31 mouse cellular contexts compared by ENCODE assay signal in genomic region chr7:44312484-44312883, GRCm38 (mm10). TPM values are rescaled to one million over a fixed set of nuclear protein-coding genes. Genes with fewer than 3 reads are reported as not detected.
DNase-seq lines count a peak whose midpoint lies in the region; ATAC-seq and TF ChIP-seq lines count a peak whose summit lies in the region.
"Had no signal": no experiment of that assay in that cellular context is flagged by ENCODE, and none has a peak within 500 bp of the region (broad histone marks: within the 10 kb centered on the region; RNA-seq: fewer than 3 reads in every experiment).

No protein-coding gene starts in this region.

- no peak for TF ChIP-seq CTCF in midbrain, postnatal 0 days (IDR thresholded peaks at IDR 0.05)
- no peak for TF ChIP-seq CTCF in cortical plate, adult 2 months (IDR thresholded peaks at IDR 0.05; ENCODE audit: extremely low read depth, insufficient read depth, low read length)

- H3K27ac ChIP-seq in forebrain, embryonic 11.5 days (ENCODE audit: low read depth, low read length) = no peak overlapping the region
- no peak overlapping the region for H3K27ac ChIP-seq in forebrain, embryonic 15.5 days (replicated peaks)
- H3K27ac ChIP-seq in kidney, embryonic 15.5 days = no peak overlapping the region
- peak overlapping the region; percentile 11; the same call in 1 of the 2 replicates for H3K27ac ChIP-seq in midbrain, embryonic 12.5 days (replicated peaks)
- H3K27ac ChIP-seq in midbrain, postnatal 0 days (ENCODE audit: low read depth, low read length) = no peak overlapping the region
- H3K27ac ChIP-seq in cortical plate, adult 2 months (ENCODE audit: insufficient read depth, low read length) = 0 out of 2 replicates have a peak overlapping the region, but pooled peaks have one; percentile 2
- H3K27ac ChIP-seq: gastrocnemius, adult 2 months; heart, adult 2 months; limb, embryonic 15.5 days; liver, embryonic 13.5 days had no signal

- H3K9me3 ChIP-seq in forebrain, embryonic 11.5 days (ENCODE audit: control insufficient read depth, low read length) = no peaks in the 10 kb centered on the region
- no peaks in the 10 kb centered on the region for H3K9me3 ChIP-seq in forebrain, embryonic 15.5 days
- H3K9me3 ChIP-seq in kidney, embryonic 15.5 days (replicated peaks) = no peaks in the 10 kb centered on the region
- no peaks in the 10 kb centered on the region for H3K9me3 ChIP-seq in midbrain, embryonic 12.5 days
- H3K9me3 ChIP-seq in midbrain, postnatal 0 days (ENCODE audit: low read length) = no peaks in the 10 kb centered on the region
- H3K9me3 ChIP-seq: heart, embryonic 12.5 days; limb, embryonic 15.5 days; liver, embryonic 13.5 days; megakaryocyte, embryonic 14.5 days had no signal

- peak; percentile 53 for DNase-seq in forebrain, embryonic 11.5 days (ENCODE audit: low spot score)
- DNase-seq in kidney, postnatal 36 days = no peak
- no peak for DNase-seq in midbrain, postnatal 0 days (ENCODE audit: low spot score)
- DNase-seq in adrenal gland, postnatal 4 days (ENCODE audit: low spot score in 2 of 2) = no peak
- DNase-seq: adrenal gland, postnatal 10 days; gastrocnemius, adult 2 months; gastrocnemius, postnatal 36 days; layer of hippocampus, postnatal 36 days; liver, embryonic 13.5 days; thymus, postnatal 4 days had no signal

- H3K4me3 ChIP-seq in forebrain, embryonic 11.5 days (ENCODE audit: low read depth, low read length) = no peak overlapping the region
- no peak overlapping the region for H3K4me3 ChIP-seq in forebrain, embryonic 15.5 days
- H3K4me3 ChIP-seq in kidney, embryonic 15.5 days (replicated peaks) = no peak overlapping the region
- no peak overlapping the region for H3K4me3 ChIP-seq in midbrain, embryonic 12.5 days
- no peak overlapping the region for H3K4me3 ChIP-seq in midbrain, postnatal 0 days (ENCODE audit: low read depth, low read length)
- H3K4me3 ChIP-seq in cortical plate, adult 2 months (ENCODE audit: insufficient read depth, low read length) = peak overlapping the region; percentile 93; the same call in 1 of the 2 replicates
- H3K4me3 ChIP-seq: gastrocnemius, adult 2 months; heart, adult 2 months; heart, embryonic 12.5 days; limb, embryonic 15.5 days; liver, embryonic 13.5 days; megakaryocyte, embryonic 14.5 days had no signal

- no peak overlapping the region for H3K4me2 ChIP-seq in forebrain, embryonic 11.5 days (ENCODE audit: low read depth, low read length, severe bottlenecking)
- no peak overlapping the region for H3K4me2 ChIP-seq in forebrain, embryonic 15.5 days (replicated peaks)
- H3K4me2 ChIP-seq in kidney, embryonic 15.5 days = 0 out of 2 replicates have a peak overlapping the region, but pooled peaks have one; percentile 95
- H3K4me2 ChIP-seq in midbrain, embryonic 12.5 days (replicated peaks) = no peak overlapping the region
- H3K4me2 ChIP-seq in midbrain, postnatal 0 days (ENCODE audit: low read depth, low read length, poor library complexity, severe bottlenecking) = no peak overlapping the region
- H3K4me2 ChIP-seq: heart, embryonic 12.5 days; limb, embryonic 15.5 days; liver, embryonic 13.5 days had no signal

- no peaks in the 10 kb centered on the region for H3K36me3 ChIP-seq in forebrain, embryonic 11.5 days (ENCODE audit: control insufficient read depth, insufficient read depth, low read length)
- peaks cover 23% of the 10 kb centered on the region for H3K36me3 ChIP-seq in forebrain, embryonic 15.5 days
- H3K36me3 ChIP-seq in kidney, embryonic 15.5 days = no peaks in the 10 kb centered on the region
- H3K36me3 ChIP-seq in midbrain, embryonic 12.5 days = peaks cover 24% of the 10 kb centered on the region; the same call in 1 of the 2 replicates
- H3K36me3 ChIP-seq in midbrain, postnatal 0 days (ENCODE audit: insufficient read depth, low read length) = peaks cover 31% of the 10 kb centered on the region
- H3K36me3 ChIP-seq: heart, embryonic 12.5 days; liver, embryonic 13.5 days had no signal

- H3K4me1 ChIP-seq in forebrain, embryonic 11.5 days (replicated peaks; ENCODE audit: control insufficient read depth, insufficient read depth, low read length) = peaks cover 13% of the 10 kb centered on the region
- peaks cover 20% of the 10 kb centered on the region for H3K4me1 ChIP-seq in forebrain, embryonic 15.5 days
- H3K4me1 ChIP-seq in kidney, embryonic 15.5 days = peaks cover 33% of the 10 kb centered on the region
- H3K4me1 ChIP-seq in midbrain, embryonic 12.5 days = peaks cover 20% of the 10 kb centered on the region
- peaks cover 3% of the 10 kb centered on the region; the same call in 1 of the 2 replicates for H3K4me1 ChIP-seq in midbrain, postnatal 0 days (ENCODE audit: insufficient read depth, low read length)
- H3K4me1 ChIP-seq in cortical plate, adult 2 months (ENCODE audit: control insufficient read depth, insufficient read depth, low read length) = peaks cover 2% of the 10 kb centered on the region; the same call in 1 of the 2 replicates

- 74% methylated on average over 16 of the region's 16 CpGs for WGBS in forebrain, embryonic 11.5 days
- 72% methylated on average over 16 of the region's 16 CpGs for WGBS in forebrain, embryonic 15.5 days
- WGBS in kidney, embryonic 15.5 days = 68% methylated on average over 16 of the region's 16 CpGs
- 52% methylated on average over 16 of the region's 16 CpGs for whole genome bisulfite sequencing in midbrain, embryonic 12.5 days
- WGBS in midbrain, postnatal 0 days = 78% methylated on average over 16 of the region's 16 CpGs

- H3K27me3 ChIP-seq in forebrain, embryonic 11.5 days (ENCODE audit: control insufficient read depth, insufficient read depth, low read length) = peaks cover 2% of the 10 kb centered on the region
- no peaks in the 10 kb centered on the region for H3K27me3 ChIP-seq in forebrain, embryonic 15.5 days
- peaks cover 44% of the 10 kb centered on the region for H3K27me3 ChIP-seq in kidney, embryonic 15.5 days
- peaks cover 20% of the 10 kb centered on the region for H3K27me3 ChIP-seq in midbrain, embryonic 12.5 days
- no peaks in the 10 kb centered on the region for H3K27me3 ChIP-seq in midbrain, postnatal 0 days (ENCODE audit: insufficient read depth, low read length)

- TF ChIP-seq POLR2A in cortical plate, adult 2 months (IDR thresholded peaks at IDR 0.05; ENCODE audit: extremely low read depth, insufficient read depth, low read length) = no peak

- no peak for ATAC-seq in forebrain, embryonic 11.5 days (replicated peaks; ENCODE audit: low FRiP score)
- no peak for ATAC-seq in forebrain, embryonic 15.5 days (replicated peaks)
- no peak for ATAC-seq in kidney, embryonic 15.5 days (replicated peaks; ENCODE audit: low FRiP score)
- no peak for ATAC-seq in midbrain, embryonic 12.5 days (ENCODE audit: low FRiP score, low read depth)
- no peak for ATAC-seq in midbrain, postnatal 0 days (ENCODE audit: low FRiP score)
- ATAC-seq: forebrain, embryonic 16.5 days; inflammation-experienced regulatory T-cells, adult 6 months; lung, postnatal 0 days had no signal

- H3K9ac ChIP-seq in forebrain, embryonic 11.5 days (ENCODE audit: low read length) = no peak overlapping the region
- no peak overlapping the region for H3K9ac ChIP-seq in forebrain, embryonic 15.5 days (replicated peaks)
- H3K9ac ChIP-seq in kidney, embryonic 15.5 days = no peak overlapping the region
- no peak overlapping the region for H3K9ac ChIP-seq in midbrain, embryonic 12.5 days (replicated peaks)
- H3K9ac ChIP-seq in midbrain, postnatal 0 days (replicated peaks; ENCODE audit: low read length, poor library complexity, severe bottlenecking) = no peak overlapping the region
- H3K9ac ChIP-seq: heart, embryonic 12.5 days; limb, embryonic 15.5 days; liver, embryonic 13.5 days had no signal

RNA-seq across cellular contexts. Expression of gene Shank1, which starts 2.4 kb away (rescaled TPM):
- polyA plus RNA-seq in forebrain, embryonic 11.5 days (2014; fragmentation: Nextera tagmentation; extraction: Ambion mirVana) = 3.6 and 4.2 TPM in 2 replicates
- 22.0 and 24.2 TPM in 2 replicates for polyA plus RNA-seq in forebrain, embryonic 15.5 days (2015; fragmentation: Nextera tagmentation; extraction: Ambion mirVana)
- 1.6 and 2.5 TPM in 2 replicates for polyA plus RNA-seq in kidney, embryonic 15.5 days (2015; fragmentation: Nextera tagmentation; extraction: Ambion mirVana)
- 8.5 and 11.4 TPM in 2 replicates for polyA plus RNA-seq in midbrain, embryonic 12.5 days (2016; fragmentation: Nextera tagmentation; extraction: Ambion mirVana)
- total RNA-seq in midbrain, postnatal 0 days (2014; rRNA removed) = 48.1 and 60.3 TPM in 2 replicates
- 33.9 and 39.2 TPM in 2 replicates for polyA plus RNA-seq in midbrain, postnatal 0 days (2015; fragmentation: Nextera tagmentation; extraction: Ambion mirVana)
- polyA plus RNA-seq in cortical plate, adult 2 months (2012; rRNA removed) = 106 and 113 TPM in 2 replicates
- total RNA-seq in adrenal gland, postnatal 4 days (2021) = 10 to 100 TPM; 12.0 to 16.9 TPM
- total RNA-seq: hematopoietic stem cell, adult 5-6 weeks had no signal

RNA-seq across cellular contexts. Expression of gene Clec11a, which starts 5.8 kb away (rescaled TPM):
- polyA plus RNA-seq in forebrain, embryonic 11.5 days (2014; fragmentation: Nextera tagmentation; extraction: Ambion mirVana) = 3.2 TPM in 2 replicates
- 3.7 TPM in 2 replicates for polyA plus RNA-seq in forebrain, embryonic 15.5 days (2015; fragmentation: Nextera tagmentation; extraction: Ambion mirVana)
- polyA plus RNA-seq in kidney, embryonic 15.5 days (2015; fragmentation: Nextera tagmentation; extraction: Ambion mirVana) = 6.0 and 7.0 TPM in 2 replicates
- 2.5 and 2.6 TPM in 2 replicates for polyA plus RNA-seq in midbrain, embryonic 12.5 days (2016; fragmentation: Nextera tagmentation; extraction: Ambion mirVana)
- 3.2 and 3.9 TPM in 2 replicates for total RNA-seq in midbrain, postnatal 0 days (2014; rRNA removed)
- polyA plus RNA-seq in midbrain, postnatal 0 days (2015; fragmentation: Nextera tagmentation; extraction: Ambion mirVana) = 3.5 and 3.8 TPM in 2 replicates
- 5.4 and 5.6 TPM in 2 replicates for polyA plus RNA-seq in cortical plate, adult 2 months (2012; rRNA removed)
- 1 to 10 TPM; 6.0 to 7.1 TPM for total RNA-seq in adrenal gland, postnatal 4 days (2021)

RNA-seq across cellular contexts. Expression of gene Gm15517, which starts 51.2 kb away (rescaled TPM):
- polyA plus RNA-seq in forebrain, embryonic 11.5 days (2014; fragmentation: Nextera tagmentation; extraction: Ambion mirVana) = not detected in 2 replicates
- polyA plus RNA-seq in forebrain, embryonic 15.5 days (2015; fragmentation: Nextera tagmentation; extraction: Ambion mirVana) = not detected in 2 replicates
- polyA plus RNA-seq in kidney, embryonic 15.5 days (2015; fragmentation: Nextera tagmentation; extraction: Ambion mirVana) = not detected in 2 replicates
- polyA plus RNA-seq in midbrain, embryonic 12.5 days (2016; fragmentation: Nextera tagmentation; extraction: Ambion mirVana) = not detected in 2 replicates
- total RNA-seq in midbrain, postnatal 0 days (2014; rRNA removed) = not detected in 2 replicates
- polyA plus RNA-seq in midbrain, postnatal 0 days (2015; fragmentation: Nextera tagmentation; extraction: Ambion mirVana) = not detected in 2 replicates
- polyA plus RNA-seq in cortical plate, adult 2 months (2012; rRNA removed) = not detected in 2 replicates
- total RNA-seq in adrenal gland, postnatal 4 days (2021) = not detected
- total RNA-seq: adrenal gland, postnatal 10 days; gastrocnemius, adult 2 months; gastrocnemius, postnatal 36 days; heart, adult 2 months; hematopoietic stem cell, adult 5-6 weeks; layer of hippocampus, adult 8-10 months; layer of hippocampus, postnatal 36 days; left cerebral cortex, postnatal 10 days; MEL had no signal
- polyA plus RNA-seq: forebrain, embryonic 16.5 days; heart, adult 2 months; heart, embryonic 12.5 days; heart, postnatal 0 days; inflammation-experienced regulatory T-cells, adult 6 months; kidney, embryonic 14.5 days; limb, embryonic 15.5 days; liver, embryonic 13.5 days; lung, postnatal 0 days; neural tube, embryonic 11.5 days; Patski; thymus, postnatal 0 days had no signal

RNA-seq across cellular contexts. Expression of gene Acp4, which starts 55.3 kb away (rescaled TPM):
- polyA plus RNA-seq in forebrain, embryonic 11.5 days (2014; fragmentation: Nextera tagmentation; extraction: Ambion mirVana) = 0.17 TPM in 1 of 2 replicates, not detected in the other
- not detected in 2 replicates for polyA plus RNA-seq in forebrain, embryonic 15.5 days (2015; fragmentation: Nextera tagmentation; extraction: Ambion mirVana)
- 0.13 and 0.21 TPM in 2 replicates for polyA plus RNA-seq in kidney, embryonic 15.5 days (2015; fragmentation: Nextera tagmentation; extraction: Ambion mirVana)
- polyA plus RNA-seq in midbrain, embryonic 12.5 days (2016; fragmentation: Nextera tagmentation; extraction: Ambion mirVana) = 0.18 TPM in 2 replicates
- total RNA-seq in midbrain, postnatal 0 days (2014; rRNA removed) = not detected in 2 replicates
- not detected in 2 replicates for polyA plus RNA-seq in midbrain, postnatal 0 days (2015; fragmentation: Nextera tagmentation; extraction: Ambion mirVana)
- polyA plus RNA-seq in cortical plate, adult 2 months (2012; rRNA removed) = not detected in 2 replicates
- total RNA-seq in adrenal gland, postnatal 4 days (2021) = not detected
- total RNA-seq: adrenal gland, postnatal 10 days; gastrocnemius, adult 2 months; gastrocnemius, postnatal 36 days; heart, adult 2 months; layer of hippocampus, adult 8-10 months; layer of hippocampus, postnatal 36 days; left cerebral cortex, postnatal 10 days had no signal
- polyA plus RNA-seq: embryonic facial prominence, embryonic 11.5 days; forebrain, embryonic 16.5 days; heart, adult 2 months; heart, embryonic 12.5 days; heart, postnatal 0 days; inflammation-experienced regulatory T-cells, adult 6 months; kidney, embryonic 14.5 days; liver, embryonic 13.5 days; lung, postnatal 0 days; neural tube, embryonic 11.5 days; Patski had no signal

Comparison
In these comparisons a context has a peak if more than half of its experiments do, and no peak if none do; other contexts are left out.
1. H3K27ac ChIP-seq: peak in midbrain, embryonic 12.5 days (single experiment) and cortical plate, adult 2 months (single experiment); none in forebrain, embryonic 11.5 days (single experiment), forebrain, embryonic 15.5 days (single experiment), kidney, embryonic 15.5 days (single experiment) and midbrain, postnatal 0 days (single experiment).